Mouse (Mus musculus) bone marrow macrophage, adult 2 months (primary cell): ENCODE data around the gene Tnik. TPM values are rescaled to one million over a fixed set of nuclear protein-coding genes. Genes with fewer than 3 reads are reported as not detected.
A peak's percentile ranks its signal among the peaks of the same experiment; 100 is the strongest.

Source experiments
- H3K27ac ChIP-seq: 2 replicates; pipeline ENCODE4 v1.5.1; 2012; ENCODE audit warnings: low read depth, low read length; ENCODE audit not compliant: insufficient read depth
- H3K4me1 ChIP-seq: 2 replicates; pipeline ENCODE4 v1.6.1; 2012; ENCODE audit warnings: low read length; ENCODE audit not compliant: control insufficient read depth, insufficient read depth
- H3K4me3 ChIP-seq: 2 replicates; pipeline ENCODE4 v1.5.1; 2012; ENCODE audit warnings: mild to moderate bottlenecking, low read length, moderate library complexity; ENCODE audit not compliant: insufficient read depth
- CTCF ChIP-seq: IDR thresholded peaks from 2 replicates; pipeline ENCODE4 v1.5.1; 2012; ENCODE audit warnings: low read depth, mild to moderate bottlenecking, low read length, moderate library complexity
- POLR2A ChIP-seq: IDR thresholded peaks from 2 replicates; pipeline ENCODE4 v1.6.1; 2012; ENCODE audit warnings: mild to moderate bottlenecking, low read depth, low read length, borderline replicate concordance
- polyA plus RNA-seq: library from polyadenylated mRNA; stranded (reverse); fragments of >200 nt; gene quantifications from 2 replicates; pipeline ENCODE4 v1.2.4, GENCODE M21; 2012; ENCODE audit not compliant: missing spikeins, insufficient read depth, insufficient read length

Tnik gene
- polyA plus RNA-seq: 0.16 and 0.54 TPM in 2 replicates

DNA sequence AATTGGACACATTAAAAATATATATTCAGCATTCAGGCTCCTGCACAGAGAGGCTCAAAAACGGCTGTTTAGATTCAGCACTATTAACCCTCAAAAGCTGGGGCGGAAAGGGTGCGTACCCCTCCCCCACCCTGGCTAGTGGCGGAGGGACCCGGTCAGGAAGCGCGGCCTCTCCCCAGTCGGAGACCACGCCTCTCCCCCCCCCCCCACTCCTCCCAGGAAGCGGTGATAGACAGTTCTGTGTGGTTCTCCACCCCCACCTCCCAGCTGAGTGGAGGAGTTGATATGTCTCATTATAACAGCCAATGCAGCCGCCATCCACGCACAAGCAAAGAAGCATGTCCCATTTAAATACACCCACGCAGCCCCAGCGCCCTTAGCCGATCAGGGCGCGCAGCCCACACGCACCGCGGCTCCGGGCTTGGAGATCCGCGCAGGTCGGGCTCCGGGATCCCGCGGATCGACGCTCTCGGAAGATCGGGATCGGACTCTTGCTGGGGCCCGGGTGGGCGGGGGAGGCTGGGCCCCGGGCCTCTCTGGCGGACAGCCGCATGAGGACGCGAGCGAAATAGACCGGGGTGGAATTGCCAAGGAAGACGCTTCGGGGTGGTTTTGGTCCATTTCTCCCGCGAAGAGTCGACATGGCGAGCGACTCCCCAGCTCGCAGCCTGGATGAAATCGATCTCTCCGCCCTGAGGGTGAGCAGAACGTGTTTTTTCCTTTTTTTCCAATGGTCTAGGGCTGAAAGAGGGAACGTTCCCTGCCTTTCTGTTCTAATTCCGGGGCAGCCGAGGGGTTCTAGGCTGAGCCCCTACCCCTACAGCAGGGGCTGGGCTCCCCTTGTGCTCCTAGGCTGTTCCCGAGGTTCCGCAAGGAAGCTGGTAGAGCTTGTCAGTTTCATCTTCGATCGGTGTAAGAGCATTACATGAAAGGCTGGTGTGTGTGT lies at the start of gene Tnik:
Tnik (plus strand) TSS at position 213 of the 946 bp plus-strand sequence.
- Histone ChIP-seq H3K4me1 (no peaks in the 10 kb centered on the region), H3K27ac (no peak within 1 kb of the TSS), H3K4me3 (peak within 1 kb of the TSS; percentile 59)
- TF ChIP-seq POLR2A (no peak), CTCF (no peak)

DNA sequence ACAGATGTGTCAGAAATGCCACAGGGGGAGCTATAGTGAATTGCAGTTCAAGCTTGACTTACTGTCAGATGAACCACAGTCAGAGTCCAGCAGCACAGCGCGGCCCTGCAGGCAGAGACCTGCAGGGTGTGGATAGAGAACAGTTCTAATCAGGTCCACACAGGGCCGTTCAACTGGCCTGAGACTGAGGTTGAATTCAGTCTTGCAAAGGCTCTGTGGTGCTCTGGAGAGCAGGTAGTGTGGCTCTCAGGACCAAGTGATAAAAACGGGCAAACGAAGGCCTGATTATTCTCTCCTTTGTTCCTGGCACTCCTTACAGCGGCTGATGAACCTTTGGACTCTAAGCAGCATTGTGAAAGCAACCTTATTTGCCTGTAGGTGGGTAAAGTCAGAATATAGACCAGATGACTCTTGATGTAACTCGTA lies 48.1 kb upstream of the Tnik start:
- Histone ChIP-seq H3K4me3 (no peak overlapping the region), H3K4me1 (no peaks in the 10 kb centered on the region), H3K27ac (no peak overlapping the region)
- TF ChIP-seq POLR2A (no peak), CTCF (no peak)

GRCm38 (mm10) chr3:28217001-28217400 lies 46.0 kb upstream of the Tnik start:
- H3K4me1 ChIP-seq: no peaks in the 10 kb centered on the region
- TF ChIP-seq POLR2A (no peak), CTCF (no peak)
- no peak overlapping the region for H3K27ac ChIP-seq
- H3K4me3 ChIP-seq: no peak overlapping the region

- Histone ChIP-seq H3K4me3 (no peak overlapping the region), H3K27ac (no peak overlapping the region), H3K4me1 (no peaks in the 10 kb centered on the region)
- TF ChIP-seq CTCF: no peak
- no peak for TF ChIP-seq POLR2A
Measured at GRCm38 (mm10) chr3:28219533-28219932, 43.5 kb upstream of the Tnik start.

DNA sequence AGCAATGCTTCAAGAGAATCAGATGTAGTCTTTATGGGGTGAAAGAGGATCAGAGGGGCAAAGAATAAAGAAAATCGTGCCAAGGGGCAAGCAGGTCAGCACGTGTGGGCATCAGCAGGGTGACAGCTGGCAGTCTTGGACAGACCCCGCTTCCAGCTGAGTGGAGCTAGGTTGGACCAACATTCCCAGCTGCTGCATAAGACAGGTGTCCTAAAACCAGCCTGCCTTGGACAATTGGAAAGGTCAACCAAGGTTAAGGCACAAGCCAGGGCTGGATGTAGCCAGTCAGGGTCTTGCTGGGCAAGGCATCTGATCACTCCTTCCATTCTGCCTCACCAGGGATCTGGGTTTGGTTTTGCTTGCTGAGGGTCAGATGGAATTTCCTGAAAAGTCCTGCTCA lies 43.0 kb upstream of the Tnik start:
- no peak overlapping the region for H3K27ac ChIP-seq
- no peak overlapping the region for H3K4me3 ChIP-seq
- TF ChIP-seq POLR2A (no peak), CTCF (no peak)
- no peaks in the 10 kb centered on the region for H3K4me1 ChIP-seq

DNA sequence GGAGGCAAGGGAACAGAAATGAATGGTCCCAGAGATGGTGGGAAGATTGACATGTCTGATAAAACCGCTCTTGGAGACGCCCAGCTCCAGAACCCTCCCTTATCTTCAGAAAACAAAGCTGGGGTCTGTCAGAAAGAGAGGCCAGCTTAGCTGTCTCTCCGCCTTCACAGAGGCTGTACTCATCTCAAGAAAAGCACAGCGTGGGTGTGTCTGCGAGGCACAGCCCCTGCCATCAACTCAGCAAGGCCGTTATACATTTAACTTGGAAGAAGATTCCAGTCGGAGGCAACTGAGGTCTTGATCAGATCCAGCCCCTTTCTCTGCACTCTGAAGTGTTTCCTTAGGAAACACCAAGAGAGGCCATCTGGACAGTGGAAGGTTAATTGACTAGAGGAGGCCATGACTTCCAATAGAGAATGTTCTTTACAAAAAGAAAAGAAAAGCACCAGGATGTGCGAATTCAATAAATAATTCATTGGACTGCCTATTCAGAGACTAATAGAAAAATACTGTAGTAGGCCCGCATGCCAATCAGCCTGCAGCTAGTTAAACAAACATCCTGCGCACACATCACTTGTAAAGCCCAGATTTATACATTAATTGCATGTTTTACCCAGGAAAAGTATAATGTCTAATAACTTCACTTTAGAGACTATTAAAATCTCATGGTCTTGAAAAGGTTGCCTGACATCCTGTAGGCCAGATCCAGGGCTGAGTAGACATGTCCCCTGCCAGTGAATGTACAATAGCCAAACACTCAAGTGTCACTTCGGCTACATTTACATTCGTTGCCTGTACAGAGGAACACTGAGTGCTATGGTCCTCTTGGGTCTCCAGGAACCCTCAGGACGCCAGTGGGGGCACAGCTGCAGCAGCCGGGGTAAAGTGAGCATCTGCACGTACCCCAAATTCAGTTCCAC lies 38.3 kb upstream of the Tnik start:
- Histone ChIP-seq H3K4me3 (no peak overlapping the region), H3K27ac (no peak overlapping the region), H3K4me1 (no peaks in the 10 kb centered on the region)
- TF ChIP-seq CTCF (no peak), POLR2A (no peak)

DNA sequence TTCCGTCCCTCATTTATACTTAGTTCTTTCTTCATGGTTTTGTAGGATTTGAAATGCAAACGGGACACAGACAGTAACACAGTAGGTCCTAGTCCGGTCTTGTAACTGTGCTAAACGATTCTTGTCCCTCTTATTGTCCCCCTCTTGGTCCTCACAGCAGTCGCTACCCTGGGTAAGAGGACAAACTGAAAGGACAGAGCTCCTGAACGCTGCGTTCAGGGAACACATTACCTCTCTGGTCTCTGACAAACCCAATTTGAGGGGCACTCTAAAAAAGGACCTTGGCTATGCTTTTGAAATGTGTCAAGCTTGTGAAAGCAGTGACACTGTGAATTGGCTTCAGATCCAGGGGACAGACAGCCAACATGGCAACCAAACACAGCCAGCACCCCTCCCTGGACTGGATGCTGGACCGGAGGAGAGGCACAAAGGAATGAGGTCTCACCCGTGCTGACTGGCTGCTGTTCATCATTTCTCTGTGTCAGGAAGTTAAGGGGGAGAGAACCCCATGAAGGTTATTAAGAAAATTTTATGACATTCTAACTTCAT lies 37.6 kb upstream of the Tnik start:
- Histone ChIP-seq H3K4me1 (no peaks in the 10 kb centered on the region), H3K27ac (no peak overlapping the region), H3K4me3 (no peak overlapping the region)
- no peak for TF ChIP-seq CTCF
- TF ChIP-seq POLR2A: no peak

GRCm38 (mm10) chr3:28226181-28226580 lies 36.8 kb upstream of the Tnik start:
- TF ChIP-seq CTCF: no peak
- no peak for TF ChIP-seq POLR2A
- Histone ChIP-seq H3K4me3 (no peak overlapping the region), H3K4me1 (no peaks in the 10 kb centered on the region), H3K27ac (no peak overlapping the region)

DNA sequence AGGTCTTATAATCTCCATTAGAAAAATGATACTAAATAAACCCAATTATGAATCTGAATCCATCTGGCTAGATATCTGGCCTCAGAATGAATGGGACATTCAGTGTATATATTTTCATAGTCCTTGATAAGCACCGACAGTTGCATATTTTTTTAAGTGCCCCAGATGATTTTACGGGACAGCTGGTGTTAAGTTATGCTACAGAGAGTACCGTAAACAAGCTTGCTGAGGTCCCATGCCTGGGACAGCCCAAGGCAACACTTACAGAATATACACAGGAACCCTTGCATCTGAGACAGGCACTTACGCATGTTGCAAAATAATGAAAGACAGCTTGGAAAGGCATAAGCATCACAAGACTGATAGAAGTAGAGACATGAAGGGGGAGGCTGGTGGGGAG lies 34.1 kb upstream of the Tnik start:
- Histone ChIP-seq H3K27ac (no peak overlapping the region), H3K4me1 (no peaks in the 10 kb centered on the region), H3K4me3 (no peak overlapping the region)
- no peak for TF ChIP-seq CTCF
